Mouse (Mus musculus): ENCODE data around the gene Gm10392. TPM values are rescaled to one million over a fixed set of nuclear protein-coding genes. Genes with fewer than 3 reads are reported as not detected.

The Gm10392 gene
- polyA plus RNA-seq (2014; fragmentation: Illumina TruSeq; extraction: RNeasy Lipid Tissue Mini Kit (QIAGEN cat#74804); ENCODE audit: low read depth, low replicate concordance), result not detected

DNA sequence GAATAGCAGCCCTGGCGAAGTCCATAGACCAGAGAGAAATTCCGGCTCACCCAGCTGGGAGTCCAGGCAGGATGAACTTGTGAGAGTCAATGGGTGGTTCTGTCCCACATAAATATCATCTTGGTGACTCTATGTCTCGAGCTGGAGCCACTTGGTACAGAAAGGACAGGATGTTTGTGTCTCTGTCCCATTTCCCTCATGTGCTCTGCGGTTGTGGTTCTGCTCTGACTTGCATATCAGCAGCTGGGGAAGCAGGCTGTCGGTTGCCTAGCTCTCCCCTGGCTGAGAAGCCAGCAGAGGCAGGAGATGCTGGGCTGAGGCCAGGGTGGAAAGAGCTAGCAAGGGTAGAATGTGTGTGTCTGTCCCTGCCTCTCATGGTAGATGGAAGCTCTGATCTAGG is at the start of gene Gm10392:
TSS of gene Gm10392 (minus strand) at position 156 of the 400 bp plus-strand sequence.

GRCm38 (mm10) chr11:77515637-77516552 is 3.1 kb downstream of the Gm10392 start, which contains the start of gene Trp53i13:
Trp53i13 (minus strand) TSS chr11:77515980.

DNA sequence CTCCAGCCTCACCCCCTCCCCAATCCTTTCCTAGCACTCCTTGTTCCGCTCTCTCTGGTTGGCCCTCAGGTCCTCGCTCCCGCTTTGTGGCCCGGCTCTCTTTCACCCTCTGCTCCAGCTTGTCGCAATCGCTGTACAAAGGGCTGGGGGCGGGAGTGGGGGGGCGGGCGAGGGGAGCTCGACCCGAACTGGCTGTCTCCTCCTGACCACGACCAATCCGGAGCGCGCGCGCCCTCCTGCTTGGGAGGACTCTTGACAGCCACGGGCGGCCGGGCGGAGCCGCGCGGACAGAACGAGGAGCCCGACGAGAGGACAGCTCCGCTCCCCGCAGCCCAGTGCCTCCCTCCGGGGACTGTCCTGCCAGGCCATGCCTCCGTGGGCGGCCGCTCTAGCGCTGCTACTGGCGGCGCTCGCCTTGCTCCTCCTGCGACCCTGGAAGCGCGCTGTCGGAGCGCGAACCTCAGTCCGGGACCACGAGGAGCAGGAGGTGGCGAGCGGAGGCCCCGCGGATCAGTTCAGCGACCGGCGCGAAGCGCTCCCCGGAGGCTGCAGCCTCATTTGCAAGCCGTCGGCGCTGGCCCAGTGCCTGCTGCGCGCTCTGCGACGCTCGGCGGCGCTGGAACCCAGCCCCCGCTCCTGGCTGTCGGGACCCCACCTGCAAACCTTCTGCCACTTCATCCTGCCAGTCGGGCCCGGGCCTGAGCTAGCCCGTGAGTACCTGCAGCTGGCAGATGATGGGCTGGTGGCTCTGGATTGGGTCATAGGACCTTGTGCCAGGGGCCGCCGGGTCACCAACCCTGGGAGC is 4.0 kb downstream of the Gm10392 start, which contains the start of gene Abhd15:
TSS of gene Abhd15 (plus strand) at position 290 of the 805 bp plus-strand sequence.

DNA sequence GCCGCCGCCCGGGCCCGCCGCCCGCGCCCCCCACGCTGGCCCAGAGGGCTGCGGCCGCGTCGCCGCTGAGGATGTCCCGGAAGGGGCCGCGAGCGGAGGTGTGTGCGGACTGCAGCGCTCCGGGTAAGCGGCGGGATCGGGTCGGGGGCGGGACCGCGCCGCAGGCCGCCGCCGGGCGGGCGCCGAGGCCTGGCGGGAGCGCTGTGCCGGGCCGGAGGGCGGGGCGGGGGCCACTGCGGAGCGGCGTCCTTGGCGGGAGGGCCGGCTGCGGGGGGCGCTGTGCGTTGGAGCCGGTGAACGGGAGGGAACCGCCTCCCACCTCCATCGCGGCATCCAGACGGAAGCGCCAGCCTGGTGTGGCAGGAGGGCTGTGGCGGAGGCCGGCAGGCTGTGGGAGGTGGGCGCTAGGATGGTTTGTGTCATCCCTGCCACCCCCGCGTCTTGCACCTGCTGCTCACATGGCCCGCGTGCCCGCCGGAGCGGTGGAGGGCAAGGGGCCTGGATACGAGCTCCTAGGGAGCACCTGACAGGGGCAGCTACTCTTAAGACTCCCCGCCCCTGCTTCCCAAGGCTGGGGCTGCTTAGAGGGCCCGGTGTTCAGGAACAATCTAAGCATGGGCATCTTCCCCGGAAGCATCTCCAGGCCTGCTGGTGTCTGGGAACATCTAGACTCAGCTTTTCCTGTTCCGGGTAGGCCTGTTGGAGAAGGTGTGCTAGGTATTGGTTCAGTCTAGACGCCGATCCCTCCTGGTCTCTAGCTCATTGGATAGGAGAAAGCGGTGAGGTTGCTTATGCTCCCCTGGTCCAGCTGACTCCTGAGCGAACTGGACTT is 25.3 kb downstream of the Gm10392 start, which contains the start of gene Git1:
TSS of gene Git1 (plus strand) at position 51 of the 832 bp plus-strand sequence.

GRCm38 (mm10) chr11:77489591-77490235 is 29.3 kb downstream of the Gm10392 start, which contains the start of gene Ankrd13b:
Ankrd13b (minus strand) TSS chr11:77489678.

Other genes starting within 250 kb of the Gm10392 start
- gene Coro6, start 56.8 kb downstream of the Gm10392 start, polyA plus RNA-seq (2014; fragmentation: Illumina TruSeq; extraction: RNeasy Lipid Tissue Mini Kit (QIAGEN cat#74804); ENCODE audit: low read depth, low replicate concordance), result not detected
- not detected for gene Ankrd13b, start 29.5 kb downstream of the Gm10392 start, polyA plus RNA-seq (2014; fragmentation: Illumina TruSeq; extraction: RNeasy Lipid Tissue Mini Kit (QIAGEN cat#74804); ENCODE audit: low read depth, low replicate concordance)
- gene Git1, start 25.6 kb downstream of the Gm10392 start, polyA plus RNA-seq (2014; fragmentation: Illumina TruSeq; extraction: RNeasy Lipid Tissue Mini Kit (QIAGEN cat#74804); ENCODE audit: low read depth, low replicate concordance), result 0.99 TPM
- gene Abhd15, start 4.1 kb downstream of the Gm10392 start, polyA plus RNA-seq (2014; fragmentation: Illumina TruSeq; extraction: RNeasy Lipid Tissue Mini Kit (QIAGEN cat#74804); ENCODE audit: low read depth, low replicate concordance), result 2.3 TPM
- gene Trp53i13, start 3.2 kb downstream of the Gm10392 start, polyA plus RNA-seq (2014; fragmentation: Illumina TruSeq; extraction: RNeasy Lipid Tissue Mini Kit (QIAGEN cat#74804); ENCODE audit: low read depth, low replicate concordance), result not detected
- gene Taok1, start 88.6 kb upstream of the Gm10392 start, polyA plus RNA-seq (2014; fragmentation: Illumina TruSeq; extraction: RNeasy Lipid Tissue Mini Kit (QIAGEN cat#74804); ENCODE audit: low read depth, low replicate concordance), result 99.0 TPM
- 124 TPM for gene Nufip2, start 167.0 kb upstream of the Gm10392 start, polyA plus RNA-seq (2014; fragmentation: Illumina TruSeq; extraction: RNeasy Lipid Tissue Mini Kit (QIAGEN cat#74804); ENCODE audit: low read depth, low replicate concordance)
- gene Cryba1, start 206.1 kb upstream of the Gm10392 start, polyA plus RNA-seq (2014; fragmentation: Illumina TruSeq; extraction: RNeasy Lipid Tissue Mini Kit (QIAGEN cat#74804); ENCODE audit: low read depth, low replicate concordance), result not detected
- 7.2 TPM for gene Myo18a, start 244.0 kb upstream of the Gm10392 start, polyA plus RNA-seq (2014; fragmentation: Illumina TruSeq; extraction: RNeasy Lipid Tissue Mini Kit (QIAGEN cat#74804); ENCODE audit: low read depth, low replicate concordance)